Mouse (Mus musculus): ENCODE results near the gene Gm266. TPM values are rescaled to one million over a fixed set of nuclear protein-coding genes. Genes with fewer than 3 reads are reported as not detected.
"Not testable (repeated sequence)": the region's sequence is repeated elsewhere in the genome, so short reads cannot be mapped to it uniquely, and the experiment has no call there.

Gm266 gene
- polyA plus RNA-seq, 1 experiment from 2014 or later: 12.8 TPM

DNA sequence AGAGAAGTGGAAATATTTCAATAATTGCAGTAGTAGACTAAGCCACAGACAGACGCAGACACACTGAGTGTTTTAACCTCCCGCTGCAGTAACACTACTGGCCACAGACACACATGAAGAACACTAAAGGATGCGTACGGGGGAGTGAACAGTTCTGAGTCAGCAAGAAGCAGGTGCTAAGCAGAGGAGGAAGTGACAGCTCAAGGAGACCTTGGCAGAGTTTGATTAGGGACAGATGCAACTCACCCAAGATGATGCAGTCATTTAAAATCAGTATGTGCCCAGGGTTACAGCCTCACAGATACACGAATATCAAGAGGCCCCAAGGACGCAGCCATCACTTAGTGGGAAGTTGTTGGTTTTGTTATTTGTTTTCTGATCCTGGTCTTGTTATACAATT lies 31.2 kb upstream of the Gm266 start:
- H3K4me1 ChIP-seq (replicated peaks): no peaks in the 10 kb centered on the region
- H3K9me3 ChIP-seq: peaks cover 5% of the 10 kb centered on the region
- no peaks in the 10 kb centered on the region for H3K36me3 ChIP-seq
- H3K27me3 ChIP-seq: no peaks in the 10 kb centered on the region; the same call in 1 of the 2 replicates
- no peak overlapping the region for H3K9ac ChIP-seq (replicated peaks)
- no peak for ATAC-seq (ENCODE audit: insufficient number of reproducible peaks, insufficient read depth, low FRiP score, low TSS enrichment, low read depth)
- 86% methylated on average over 6 of the region's 6 CpGs for WGBS
- no peak overlapping the region for H3K4me2 ChIP-seq
- H3K4me3 ChIP-seq (replicated peaks): no peak overlapping the region
- H3K27ac ChIP-seq: no peak overlapping the region

DNA sequence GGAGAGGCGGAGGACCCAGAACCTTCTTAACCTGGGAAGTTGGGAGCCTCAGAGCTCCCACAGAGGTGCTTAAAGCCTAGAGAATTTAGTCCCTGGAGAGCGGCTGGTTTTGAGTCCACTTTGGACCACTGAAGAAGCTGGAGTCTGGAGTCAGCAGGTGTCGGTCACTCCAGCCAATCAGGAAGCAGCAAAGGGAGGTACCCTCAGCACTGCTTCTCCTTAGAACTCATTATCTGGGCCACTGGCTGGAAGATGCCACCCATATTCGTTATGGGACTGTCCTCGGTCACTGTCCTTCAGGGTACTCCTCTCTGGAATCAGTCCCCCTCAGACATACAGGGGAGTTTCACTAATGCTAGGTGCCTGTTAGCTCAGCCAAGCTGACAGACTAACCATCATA lies 30.3 kb upstream of the Gm266 start:
- H3K4me2 ChIP-seq: no peak overlapping the region
- H3K4me3 ChIP-seq (replicated peaks): no peak overlapping the region
- H3K36me3 ChIP-seq: no peaks in the 10 kb centered on the region
- no peak overlapping the region for H3K27ac ChIP-seq
- ATAC-seq (ENCODE audit: insufficient number of reproducible peaks, insufficient read depth, low FRiP score, low TSS enrichment, low read depth): no peak
- H3K9ac ChIP-seq (replicated peaks): no peak overlapping the region
- no peaks in the 10 kb centered on the region for H3K4me1 ChIP-seq (replicated peaks)
- H3K27me3 ChIP-seq: no peaks in the 10 kb centered on the region; the same call in 1 of the 2 replicates
- H3K9me3 ChIP-seq: no peaks in the 10 kb centered on the region
- WGBS: 87% methylated on average over 5 of the region's 5 CpGs

DNA sequence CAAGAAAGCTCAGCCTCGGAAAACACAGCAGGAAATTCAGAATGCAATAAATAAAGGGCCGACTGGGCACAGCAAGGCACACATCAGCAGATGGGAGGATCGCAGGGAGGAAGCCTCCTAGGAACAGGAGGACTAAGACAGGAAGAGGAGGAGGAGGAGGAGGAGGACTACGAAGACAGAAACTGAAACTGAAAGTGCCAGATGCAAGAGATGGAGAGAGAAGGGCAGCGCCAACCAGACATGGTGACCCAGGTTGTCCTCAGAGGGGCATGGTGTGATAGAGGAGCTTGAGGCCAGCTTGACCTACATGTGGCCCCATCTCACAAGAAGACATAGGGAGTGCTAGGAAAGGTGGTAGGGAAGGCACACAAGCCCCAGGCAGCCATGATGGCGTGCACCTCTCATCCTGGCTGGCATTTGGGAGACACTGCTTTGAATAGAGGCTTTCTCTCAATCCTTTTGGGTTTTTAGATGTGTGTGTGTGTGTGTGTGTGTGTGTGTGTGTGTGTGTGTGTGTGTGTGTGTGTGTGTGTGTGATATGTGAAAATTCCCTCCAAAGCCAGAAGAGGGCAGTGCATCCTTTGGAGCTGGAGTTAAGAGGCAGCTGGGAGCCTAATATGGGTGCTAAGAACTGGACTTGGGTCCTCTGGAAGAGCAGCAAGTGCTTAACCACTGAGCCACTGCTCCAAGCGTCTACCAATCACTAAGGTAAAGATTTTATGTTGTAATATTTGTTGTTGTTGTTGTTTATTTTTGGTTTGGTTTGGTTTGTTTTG lies 29.4 kb upstream of the Gm266 start:
- no peak overlapping the region for H3K27ac ChIP-seq
- WGBS: 80% methylated on average over 7 of the region's 7 CpGs
- no peak overlapping the region for H3K9ac ChIP-seq (replicated peaks)
- H3K4me1 ChIP-seq (replicated peaks): no peaks in the 10 kb centered on the region
- H3K36me3 ChIP-seq: no peaks in the 10 kb centered on the region
- no peaks in the 10 kb centered on the region; the same call in 1 of the 2 replicates for H3K27me3 ChIP-seq
- H3K9me3 ChIP-seq: no peaks in the 10 kb centered on the region
- no peak overlapping the region for H3K4me2 ChIP-seq
- no peak for ATAC-seq (ENCODE audit: insufficient number of reproducible peaks, insufficient read depth, low FRiP score, low TSS enrichment, low read depth)
- H3K4me3 ChIP-seq (replicated peaks): no peak overlapping the region

DNA sequence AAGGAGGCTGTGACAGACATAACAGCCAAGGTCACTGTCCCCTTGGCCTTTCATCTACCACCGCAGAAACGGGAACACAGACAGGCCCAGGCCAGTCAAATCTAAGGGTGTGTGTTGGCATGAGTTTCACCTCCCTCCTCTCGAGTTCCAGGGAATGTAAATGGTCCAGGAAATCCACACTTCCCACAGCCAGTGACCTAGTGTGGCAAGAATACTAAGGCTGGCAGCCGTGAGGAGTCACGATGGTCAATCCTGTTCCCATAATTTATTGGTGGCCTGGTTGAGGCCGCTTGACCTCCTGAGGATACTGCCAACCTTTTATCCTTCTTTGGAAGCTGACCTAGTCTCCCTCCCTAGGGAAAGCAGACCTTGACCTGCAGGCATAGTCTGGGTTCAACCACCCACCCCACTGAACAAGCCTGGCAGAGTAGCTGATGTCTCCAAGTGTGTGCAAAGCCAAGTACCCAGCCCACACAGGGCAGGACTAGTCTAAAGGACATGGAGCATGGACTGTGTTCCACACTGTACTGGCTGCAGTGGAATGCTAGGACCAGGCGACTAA lies 28.7 kb upstream of the Gm266 start:
- ATAC-seq (ENCODE audit: insufficient number of reproducible peaks, insufficient read depth, low FRiP score, low TSS enrichment, low read depth): no peak
- no peak overlapping the region for H3K27ac ChIP-seq
- no peak overlapping the region for H3K4me3 ChIP-seq (replicated peaks)
- H3K36me3 ChIP-seq: no peaks in the 10 kb centered on the region
- H3K4me2 ChIP-seq: no peak overlapping the region
- H3K9ac ChIP-seq (replicated peaks): no peak overlapping the region
- no peaks in the 10 kb centered on the region; the same call in 1 of the 2 replicates for H3K27me3 ChIP-seq
- no peaks in the 10 kb centered on the region for H3K9me3 ChIP-seq
- H3K4me1 ChIP-seq (replicated peaks): no peaks in the 10 kb centered on the region
- 52% methylated on average over 7 of the region's 7 CpGs for WGBS

DNA sequence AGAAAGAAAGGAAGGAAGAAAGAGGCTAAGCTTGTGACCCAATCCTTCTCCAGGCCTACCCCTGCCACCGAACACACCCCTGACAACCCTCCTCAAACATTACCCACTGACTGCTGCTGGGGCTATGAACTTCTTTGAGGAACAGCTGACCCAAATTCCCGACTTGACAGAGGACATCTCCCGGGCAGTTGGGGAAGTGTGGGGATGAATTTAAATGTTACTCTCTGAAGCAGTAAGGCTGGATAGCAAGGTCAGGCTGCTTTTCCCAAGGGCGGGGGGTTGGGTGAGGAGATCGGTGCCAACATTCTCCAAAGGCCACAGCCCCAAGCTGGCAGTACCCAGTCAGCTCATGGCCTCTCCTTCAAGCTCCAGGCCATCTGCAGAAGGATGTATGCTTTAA lies 28.1 kb upstream of the Gm266 start:
- Histone ChIP-seq H3K27me3 (no peaks in the 10 kb centered on the region; the same call in 1 of the 2 replicates), H3K27ac (no peak overlapping the region), H3K9ac (replicated peaks) (no peak overlapping the region), H3K36me3 (no peaks in the 10 kb centered on the region), H3K4me3 (replicated peaks) (no peak overlapping the region), H3K4me1 (replicated peaks) (no peaks in the 10 kb centered on the region), H3K9me3 (no peaks in the 10 kb centered on the region), H3K4me2 (no peak overlapping the region)
- ATAC-seq (ENCODE audit: insufficient number of reproducible peaks, insufficient read depth, low FRiP score, low TSS enrichment, low read depth): no peak
- WGBS: 75% methylated on average over 5 of the region's 5 CpGs

DNA sequence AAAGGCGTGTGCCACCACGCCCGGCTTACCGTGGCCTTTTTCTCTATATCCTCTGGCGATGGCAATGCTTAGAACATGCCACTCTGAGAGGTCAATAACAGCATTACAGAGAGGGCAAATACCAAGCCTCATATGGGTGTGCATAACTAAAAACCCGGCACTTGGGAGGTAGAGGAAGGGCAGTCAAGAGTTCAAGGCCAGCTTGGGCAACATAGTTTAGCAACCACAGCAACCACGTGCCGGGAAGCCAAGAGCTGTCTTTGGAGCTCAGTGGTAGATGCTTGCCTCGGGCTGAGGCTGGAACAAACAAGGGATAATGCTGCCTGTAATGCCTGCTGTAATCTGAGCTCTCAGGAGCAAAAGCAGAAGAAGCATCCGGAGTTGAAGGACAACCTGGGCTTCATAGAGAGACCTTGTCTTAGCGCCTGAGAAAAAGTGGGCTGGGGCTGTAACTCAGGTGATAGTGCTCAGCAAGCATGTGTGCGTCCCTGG lies 27.0 kb upstream of the Gm266 start:
- no peak overlapping the region for H3K9ac ChIP-seq (replicated peaks)
- no peaks in the 10 kb centered on the region for H3K36me3 ChIP-seq
- H3K9me3 ChIP-seq: no peaks in the 10 kb centered on the region
- ATAC-seq (ENCODE audit: insufficient number of reproducible peaks, insufficient read depth, low FRiP score, low TSS enrichment, low read depth): no peak
- H3K4me3 ChIP-seq (replicated peaks): no peak overlapping the region
- 85% methylated on average over 12 of the region's 12 CpGs for WGBS
- no peaks in the 10 kb centered on the region for H3K4me1 ChIP-seq (replicated peaks)
- H3K4me2 ChIP-seq: no peak overlapping the region
- H3K27me3 ChIP-seq: no peaks in the 10 kb centered on the region; the same call in 1 of the 2 replicates
- H3K27ac ChIP-seq: no peak overlapping the region

DNA sequence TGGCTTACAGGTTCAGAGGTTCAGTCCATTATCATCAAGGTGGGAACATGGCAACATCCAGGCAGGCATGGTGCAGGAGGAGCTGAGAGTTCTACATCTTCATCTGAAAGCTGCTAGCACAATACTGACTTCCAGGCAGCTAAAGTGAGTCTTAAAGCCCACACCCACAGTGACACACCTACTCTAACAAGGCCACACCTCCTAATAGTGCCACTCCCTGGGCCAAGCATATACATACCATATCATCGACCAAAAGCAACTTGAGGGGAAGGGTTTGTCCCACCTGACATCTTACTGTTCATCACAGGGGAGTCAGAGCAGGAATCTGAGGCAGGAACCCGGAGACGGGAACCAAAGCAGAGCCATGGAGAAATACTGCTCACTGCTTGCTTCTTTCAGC lies 22.8 kb upstream of the Gm266 start:
- H3K27ac ChIP-seq; H3K9ac ChIP-seq (replicated peaks); H3K36me3 ChIP-seq; H3K4me3 ChIP-seq (replicated peaks); H3K4me2 ChIP-seq; H3K27me3 ChIP-seq; H3K9me3 ChIP-seq; H3K4me1 ChIP-seq (replicated peaks); ATAC-seq (ENCODE audit: insufficient number of reproducible peaks, insufficient read depth, low FRiP score, low TSS enrichment, low read depth): not testable (repeated sequence)
- WGBS: 76% methylated on average over 3 of the region's 3 CpGs

DNA sequence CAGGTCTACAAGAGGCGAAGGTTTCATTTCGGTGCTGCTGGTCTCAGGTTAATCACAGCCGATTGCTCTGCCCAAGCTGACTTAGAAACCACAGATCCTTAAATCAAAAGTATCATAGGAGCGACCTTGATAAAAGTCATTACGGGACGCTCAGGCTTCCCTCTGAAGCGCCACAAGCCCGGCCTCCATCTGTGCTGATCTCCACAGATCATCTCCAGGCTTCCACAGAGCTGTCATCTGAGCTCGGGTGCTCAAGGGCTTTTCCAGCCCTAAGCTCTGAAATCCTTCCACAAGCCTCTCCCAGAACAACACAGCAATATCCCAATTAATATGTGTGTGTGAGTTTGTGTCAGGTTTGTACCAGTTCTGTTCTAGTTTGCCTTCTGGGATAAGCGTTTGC lies 22.3 kb upstream of the Gm266 start:
- no peak overlapping the region for H3K27ac ChIP-seq
- H3K4me3 ChIP-seq (replicated peaks): no peak overlapping the region
- H3K27me3 ChIP-seq: 0 out of 2 replicates have a peak, but pooled peaks cover 6% of the 10 kb centered on the region
- 87% methylated on average over 10 of the region's 10 CpGs for WGBS
- no peaks in the 10 kb centered on the region for H3K36me3 ChIP-seq
- H3K4me2 ChIP-seq: no peak overlapping the region
- H3K9ac ChIP-seq (replicated peaks): no peak overlapping the region
- ATAC-seq (ENCODE audit: insufficient number of reproducible peaks, insufficient read depth, low FRiP score, low TSS enrichment, low read depth): no peak
- no peaks in the 10 kb centered on the region for H3K4me1 ChIP-seq (replicated peaks)
- H3K9me3 ChIP-seq: no peaks in the 10 kb centered on the region

DNA sequence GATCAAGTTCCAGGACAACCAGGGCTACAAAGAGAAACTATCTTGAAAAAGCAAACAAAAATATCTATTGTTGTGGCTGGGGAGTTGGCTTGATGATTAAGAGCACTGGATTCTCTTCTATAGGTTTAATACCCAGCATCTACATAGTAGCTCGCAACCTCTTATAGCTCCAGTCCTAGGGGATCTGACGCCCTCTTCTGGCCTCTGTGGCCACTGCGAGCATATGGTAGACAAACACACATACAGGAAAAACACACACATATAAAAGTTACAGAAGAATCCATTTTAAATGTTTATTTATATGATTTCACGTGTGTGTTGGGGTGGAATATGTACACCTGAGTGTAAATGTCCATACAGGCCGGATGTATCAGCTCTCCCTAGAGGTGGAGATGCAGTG lies 21.4 kb upstream of the Gm266 start:
- Histone ChIP-seq H3K36me3 (no peaks in the 10 kb centered on the region), H3K4me1 (replicated peaks) (no peaks in the 10 kb centered on the region), H3K27ac (no peak overlapping the region), H3K9me3 (no peaks in the 10 kb centered on the region), H3K4me3 (replicated peaks) (no peak overlapping the region), H3K27me3 (0 out of 2 replicates have a peak, but pooled peaks cover 6% of the 10 kb centered on the region), H3K9ac (replicated peaks) (no peak overlapping the region), H3K4me2 (no peak overlapping the region)
- ATAC-seq (ENCODE audit: insufficient number of reproducible peaks, insufficient read depth, low FRiP score, low TSS enrichment, low read depth): no peak
- 58% methylated on average over 5 of the region's 5 CpGs for WGBS

DNA sequence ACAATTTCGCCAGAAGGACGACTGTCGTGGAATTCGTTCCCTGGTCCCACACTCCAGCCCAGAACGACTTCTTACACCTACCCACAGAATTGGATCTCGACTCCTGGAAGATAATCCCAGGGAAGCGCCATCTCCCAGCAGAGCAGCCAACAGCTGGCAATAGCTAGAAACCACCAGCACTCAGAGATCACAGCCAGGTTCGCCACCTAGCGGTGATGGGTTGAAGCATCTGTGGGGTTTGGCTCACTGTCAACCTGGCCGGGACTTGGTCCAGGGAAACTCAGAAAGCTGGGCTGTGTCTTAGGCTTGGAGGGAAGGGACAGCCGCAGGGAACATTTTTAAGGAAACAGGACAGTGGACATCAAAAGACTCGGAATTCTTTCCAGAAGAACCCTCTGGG lies 19.3 kb upstream of the Gm266 start:
- Histone ChIP-seq H3K4me3 (replicated peaks) (peak overlapping the region; percentile 18; the same call in 1 of the 2 replicates), H3K4me1 (replicated peaks) (0 out of 2 replicates have a peak, but pooled peaks cover 4% of the 10 kb centered on the region), H3K9ac (replicated peaks) (no peak overlapping the region), H3K9me3 (no peaks in the 10 kb centered on the region), H3K27ac (no peak overlapping the region), H3K4me2 (peak overlapping the region; percentile 47), H3K27me3 (0 out of 2 replicates have a peak, but pooled peaks cover 6% of the 10 kb centered on the region), H3K36me3 (no peaks in the 10 kb centered on the region)
- peak; percentile 56; the same call in 1 of the 2 replicates for ATAC-seq (ENCODE audit: insufficient number of reproducible peaks, insufficient read depth, low FRiP score, low TSS enrichment, low read depth)
- WGBS: 6% methylated on average over 12 of the region's 12 CpGs

DNA sequence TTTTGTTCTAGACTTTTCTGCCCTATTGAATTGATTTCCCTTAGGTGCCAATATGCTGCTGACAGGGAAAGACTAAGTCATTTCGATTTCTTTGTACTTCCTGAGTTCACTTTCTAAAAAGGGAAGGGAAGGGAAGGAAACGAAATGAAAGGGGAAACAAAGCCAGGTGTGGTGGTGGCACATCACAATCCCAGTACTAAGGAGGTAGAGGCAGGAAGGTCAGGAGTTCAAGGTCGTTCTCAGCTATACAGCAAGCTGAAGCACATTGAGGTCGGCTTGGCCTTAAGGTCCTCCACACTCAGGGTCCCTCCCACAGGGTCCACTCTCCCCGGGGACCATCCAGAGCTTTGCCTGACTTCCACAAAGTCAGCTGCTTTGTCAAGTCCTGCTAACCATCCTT lies 17.9 kb upstream of the Gm266 start:
- WGBS: 65% methylated on average over 5 of the region's 5 CpGs
- no peak for ATAC-seq (ENCODE audit: insufficient number of reproducible peaks, insufficient read depth, low FRiP score, low TSS enrichment, low read depth)
- H3K9ac ChIP-seq (replicated peaks): no peak overlapping the region

More for the DNA sequence above, 17.9 kb upstream of the Gm266 start:
- Histone ChIP-seq H3K27me3 (0 out of 2 replicates have a peak, but pooled peaks cover 6% of the 10 kb centered on the region), H3K27ac (no peak overlapping the region), H3K4me1 (replicated peaks) (0 out of 2 replicates have a peak, but pooled peaks cover 4% of the 10 kb centered on the region), H3K4me3 (replicated peaks) (no peak overlapping the region), H3K9me3 (no peaks in the 10 kb centered on the region), H3K36me3 (no peaks in the 10 kb centered on the region), H3K4me2 (no peak overlapping the region)
